Mouse (Mus musculus) R1 (cell line): ENCODE results near the gene Map1b.
A peak's percentile ranks its signal among the peaks of the same experiment; 100 is the strongest.

Experiments used
- DNase-seq: peaks from one replicate; pipeline ENCODE4 v3.0.0-alpha.2; 2018; ENCODE audit warnings: low read depth, low spot score

Gene Map1b

DNA sequence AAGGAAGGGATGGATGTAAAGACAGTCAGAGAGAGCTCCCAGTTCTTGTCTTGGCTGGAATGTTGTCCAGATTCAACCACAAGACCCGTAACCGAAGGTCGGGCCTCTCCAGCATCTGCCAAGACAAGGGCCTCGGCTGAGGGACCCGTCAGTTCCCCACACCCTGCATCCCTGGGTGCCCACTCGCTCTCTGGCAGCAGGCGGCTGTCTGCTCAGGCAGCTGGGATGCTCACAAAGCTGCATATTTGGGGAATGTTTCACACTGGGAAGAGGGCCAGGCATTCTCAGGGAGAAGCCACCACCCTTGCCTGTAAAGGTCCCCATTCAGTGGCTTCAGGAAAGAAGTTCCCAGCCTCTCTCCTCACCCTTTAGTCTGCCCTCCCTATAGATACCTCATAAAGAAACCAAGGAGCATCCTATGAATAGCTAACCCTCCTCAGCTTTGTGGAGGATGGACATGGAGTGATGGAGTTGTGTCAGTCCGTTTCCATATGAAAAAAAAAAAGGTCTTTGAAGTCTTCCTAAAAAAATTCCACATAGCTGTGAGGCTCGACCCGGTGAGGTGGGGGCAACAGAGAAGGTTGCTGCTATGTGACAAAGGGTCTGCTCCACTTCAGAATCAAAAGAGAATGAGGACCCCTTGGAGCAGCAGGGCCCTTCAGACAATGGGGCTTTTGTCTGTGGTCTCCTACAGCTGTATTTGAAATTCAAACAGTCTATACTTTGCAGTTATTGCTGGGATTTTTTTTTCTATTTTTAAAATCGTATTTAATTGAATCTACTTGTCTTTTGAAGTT lies 68.7 kb downstream of the Map1b start:
- DNase-seq, result no peak

DNA sequence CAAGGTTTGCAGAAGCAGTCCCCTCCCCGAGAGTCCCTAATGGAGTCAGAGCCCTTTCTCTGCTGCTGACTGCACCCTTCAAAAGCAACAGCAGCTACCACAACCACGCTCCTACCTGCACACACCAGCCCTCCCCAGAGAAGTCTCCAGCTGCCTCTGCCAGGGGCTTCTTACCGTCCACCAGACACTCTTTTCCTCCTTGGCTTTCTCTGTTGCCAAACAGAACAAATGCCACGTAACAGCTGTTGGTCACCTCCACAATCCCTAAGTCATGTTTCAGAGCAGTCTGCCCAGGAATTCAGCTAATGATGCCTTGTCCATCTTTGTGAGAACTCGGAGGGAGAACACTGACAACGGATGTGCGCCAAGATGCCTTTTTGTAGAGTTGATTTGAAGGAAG lies 69.3 kb downstream of the Map1b start:
- no peak for DNase-seq

DNA sequence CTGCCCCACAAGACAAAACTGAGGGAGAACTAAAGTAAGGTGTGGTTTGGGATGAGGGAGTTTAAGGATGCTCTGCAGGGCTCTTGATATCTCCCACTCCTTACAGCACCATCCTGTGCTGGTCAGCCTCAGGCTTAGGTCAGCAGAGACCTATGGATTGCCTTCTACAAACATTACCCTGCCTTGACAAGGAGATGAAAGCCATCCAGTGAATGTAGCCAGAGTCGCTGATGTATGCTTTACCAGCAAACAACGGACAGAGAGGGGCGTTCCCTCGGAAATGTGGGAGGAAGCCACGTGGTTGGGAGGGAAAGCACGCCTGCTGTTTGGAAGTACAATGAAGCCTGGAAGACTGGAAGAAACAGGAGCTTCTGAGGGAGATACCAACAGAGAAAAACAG lies 71.5 kb downstream of the Map1b start:
- DNase-seq, result peak; percentile 91

DNA sequence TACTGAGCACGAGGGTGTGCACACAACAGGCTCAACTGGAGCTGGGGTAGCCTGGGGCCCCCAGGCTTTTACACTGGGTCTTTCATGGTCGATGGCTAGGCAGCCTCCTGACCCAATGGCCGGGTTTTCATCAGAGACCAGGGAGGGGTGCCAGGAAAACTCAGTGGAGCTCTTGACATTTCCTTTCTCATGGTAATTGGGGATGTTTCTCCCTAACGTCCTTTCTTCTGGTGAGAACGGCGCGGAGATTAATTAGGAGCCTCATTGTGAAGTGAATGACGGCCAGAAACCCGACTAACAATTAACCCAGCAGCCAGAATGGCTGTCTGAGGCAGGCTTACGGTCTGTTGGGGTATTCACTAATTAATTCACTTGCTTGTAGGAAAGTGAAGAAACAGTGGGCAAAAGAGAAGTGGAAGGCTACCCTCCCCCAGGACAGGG lies 71.9 kb downstream of the Map1b start:
- DNase-seq, result peak; percentile 90

DNA sequence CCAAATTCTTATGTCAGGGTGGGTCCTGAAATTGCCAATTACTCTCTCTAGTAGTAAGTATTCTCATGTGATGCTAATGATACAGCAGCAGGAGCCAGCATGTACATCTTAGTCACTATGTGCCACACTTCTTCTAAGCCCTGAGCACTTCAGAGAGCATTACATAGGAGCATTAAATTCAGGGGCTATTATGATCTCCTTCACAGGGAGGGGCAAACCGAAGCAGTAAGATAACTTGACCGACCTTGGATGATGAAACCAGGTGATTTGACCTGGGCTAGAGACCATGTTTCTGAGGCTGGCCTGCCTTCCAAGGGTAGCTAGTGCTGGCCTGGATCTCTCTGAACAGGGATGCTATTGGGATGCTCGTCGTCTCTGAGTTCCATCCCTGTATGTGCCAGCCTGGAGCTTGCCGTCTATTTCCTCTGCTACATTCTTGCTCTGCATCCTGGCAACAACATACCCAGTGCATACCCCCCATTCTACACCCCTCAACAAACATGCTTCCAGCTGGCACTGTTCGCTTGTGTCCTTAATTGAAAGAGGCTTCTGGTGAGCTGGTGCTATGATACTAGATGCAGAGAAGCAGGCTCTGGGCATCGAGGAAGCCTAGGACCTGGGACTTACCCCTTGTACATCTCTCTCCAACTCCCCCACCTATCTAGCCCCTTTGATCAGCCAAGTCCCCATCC lies 72.7 kb downstream of the Map1b start:
- DNase-seq, result no peak

DNA sequence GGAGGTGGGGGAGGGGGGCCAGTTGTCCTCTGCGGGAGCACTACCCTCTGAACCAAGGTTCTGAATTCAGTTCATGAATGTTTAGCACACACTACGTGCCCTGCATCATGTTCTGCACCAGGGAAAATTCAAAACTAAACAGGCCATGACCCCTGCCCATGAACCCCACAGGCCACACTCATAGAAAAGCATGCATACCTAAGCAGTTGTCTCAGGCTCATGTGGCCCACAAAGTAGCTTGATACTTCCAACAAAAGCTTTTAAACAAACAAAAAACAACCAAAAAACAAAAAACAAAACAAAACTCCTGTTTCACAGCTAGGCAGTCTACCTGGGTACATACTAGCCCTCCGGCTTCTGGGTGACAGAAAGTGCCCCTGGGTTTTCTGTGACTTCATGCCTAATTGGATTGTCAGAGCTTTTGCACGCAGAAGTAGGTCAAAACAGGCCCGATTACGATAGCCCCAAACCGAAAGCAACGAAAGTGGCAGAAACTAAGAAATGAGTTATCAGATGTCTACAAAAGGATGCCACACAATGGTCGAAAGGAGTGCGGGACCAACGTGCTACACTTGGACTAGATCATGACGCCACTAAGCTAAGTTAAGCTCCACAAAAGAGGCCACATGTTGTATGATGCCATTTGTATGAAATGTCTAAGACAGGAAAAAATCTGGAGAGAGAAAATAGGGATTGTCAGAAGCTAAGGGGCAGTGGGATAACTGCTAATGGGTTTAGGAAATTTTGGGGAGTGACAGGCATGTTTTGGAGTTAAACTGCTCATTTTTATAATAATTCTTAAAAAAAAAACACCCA lies 73.7 kb downstream of the Map1b start:
- no peak for DNase-seq

DNA sequence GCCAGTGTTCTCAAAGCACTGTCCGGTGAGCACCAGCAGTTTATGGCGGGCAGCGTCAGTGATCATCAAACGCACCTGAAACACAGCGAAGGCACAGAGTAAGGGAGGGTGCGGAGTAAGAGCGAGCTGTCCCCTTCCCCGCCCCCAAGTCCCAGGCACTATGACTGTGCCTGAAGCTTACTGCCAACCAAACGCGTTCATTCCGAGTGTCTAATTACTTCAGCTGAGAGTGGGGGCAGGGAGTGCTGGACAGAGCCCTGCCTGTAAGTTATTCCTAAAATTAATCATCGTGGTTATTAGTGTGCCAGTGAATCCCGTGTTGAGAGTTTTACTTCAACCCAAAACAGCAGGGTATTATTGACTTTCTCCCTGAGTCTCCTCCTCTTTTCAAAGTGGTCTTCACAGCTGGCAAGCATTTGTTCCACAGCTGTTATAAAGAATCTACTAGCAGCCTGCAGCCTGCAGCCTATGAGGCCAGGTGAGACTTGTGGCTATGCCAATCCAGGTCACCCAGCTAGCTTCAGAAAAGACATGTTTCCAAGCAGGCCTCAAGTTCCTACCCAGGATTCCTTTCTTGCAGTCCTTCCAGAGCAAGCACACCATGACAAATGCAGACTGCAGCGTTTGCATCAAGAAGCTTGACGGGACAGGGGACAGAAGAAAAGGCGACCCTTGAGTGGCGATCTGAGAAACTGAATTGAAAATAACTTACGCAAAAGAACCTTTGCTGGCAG lies 74.5 kb downstream of the Map1b start:
- DNase-seq, result no peak

DNA sequence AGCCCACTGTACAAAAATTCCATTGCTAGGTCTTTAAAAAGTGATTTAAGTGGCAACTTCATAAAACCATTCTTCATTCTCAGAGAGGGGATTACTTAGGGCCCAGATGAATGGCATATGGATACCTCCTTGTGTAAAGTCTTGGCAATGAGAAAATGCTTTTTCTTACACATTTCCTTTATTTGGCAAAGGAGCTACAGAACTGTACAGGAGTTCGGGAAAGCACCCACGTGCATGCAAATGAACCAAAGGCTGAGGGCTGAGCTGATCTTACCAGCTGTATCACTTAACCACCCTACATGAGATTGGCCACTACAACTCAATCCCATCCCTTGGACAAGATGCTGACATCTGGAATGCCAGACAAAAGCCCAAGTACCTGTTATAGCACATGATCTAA lies 76.1 kb downstream of the Map1b start:
- no peak for DNase-seq

DNA sequence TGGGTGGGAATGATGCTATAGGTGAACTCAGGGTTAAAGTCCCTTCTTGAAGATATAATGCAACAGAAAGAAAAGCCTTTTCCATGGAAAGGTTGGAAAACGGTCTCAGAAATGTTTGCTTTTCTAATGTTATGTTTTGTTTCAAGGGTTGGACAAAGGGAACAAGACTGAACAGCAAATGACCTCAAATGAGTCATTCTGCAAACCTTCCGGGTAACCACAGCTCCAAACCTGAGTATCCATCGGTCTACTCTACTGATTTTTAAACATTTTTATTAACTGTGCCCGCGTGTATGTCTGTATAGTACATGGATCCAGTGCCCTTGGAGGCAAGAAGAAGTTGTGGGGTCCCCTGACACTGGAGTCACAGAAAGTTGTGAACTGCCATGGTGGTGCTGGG lies 77.0 kb downstream of the Map1b start:
- DNase-seq, result no peak

DNA sequence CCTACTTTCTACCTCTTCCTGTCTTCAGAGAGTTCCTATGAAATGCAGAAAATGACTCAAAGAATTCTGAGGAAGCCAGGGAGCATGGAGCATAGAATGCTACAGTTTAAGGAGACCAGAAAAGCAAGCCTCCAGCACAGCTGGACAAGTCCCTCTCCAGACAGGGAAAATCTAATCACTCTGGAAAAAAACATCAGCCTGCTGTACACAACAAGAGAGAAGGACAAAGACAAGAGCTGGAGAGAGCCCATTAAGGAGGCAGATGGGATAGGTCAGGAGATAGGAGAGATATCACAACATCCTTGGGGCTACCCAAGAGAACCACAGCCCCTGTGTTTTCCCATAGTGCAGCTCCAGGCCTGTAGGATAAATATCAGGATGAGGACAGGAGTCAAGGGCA lies 79.3 kb downstream of the Map1b start:
- no peak for DNase-seq

DNA sequence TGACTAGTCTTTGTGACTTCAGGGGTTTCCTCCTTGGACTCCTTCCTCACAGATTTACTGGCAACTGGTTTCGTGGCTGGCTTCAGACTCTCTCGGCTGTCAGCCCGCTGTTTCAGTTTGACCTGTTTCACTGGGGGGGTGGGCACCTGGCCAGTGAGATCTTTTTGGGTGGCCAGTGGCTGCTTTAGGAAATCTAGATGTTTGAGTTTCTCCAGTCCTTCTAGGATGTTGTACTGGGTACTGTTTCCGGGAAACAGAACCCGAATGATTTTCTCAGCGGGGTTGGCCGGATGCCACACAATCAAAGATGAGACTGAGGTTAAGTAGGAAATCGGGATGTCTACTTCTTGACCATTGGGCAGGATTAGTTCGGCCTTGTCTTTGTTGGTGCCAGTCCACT lies 81.8 kb downstream of the Map1b start:
- DNase-seq, result no peak

DNA sequence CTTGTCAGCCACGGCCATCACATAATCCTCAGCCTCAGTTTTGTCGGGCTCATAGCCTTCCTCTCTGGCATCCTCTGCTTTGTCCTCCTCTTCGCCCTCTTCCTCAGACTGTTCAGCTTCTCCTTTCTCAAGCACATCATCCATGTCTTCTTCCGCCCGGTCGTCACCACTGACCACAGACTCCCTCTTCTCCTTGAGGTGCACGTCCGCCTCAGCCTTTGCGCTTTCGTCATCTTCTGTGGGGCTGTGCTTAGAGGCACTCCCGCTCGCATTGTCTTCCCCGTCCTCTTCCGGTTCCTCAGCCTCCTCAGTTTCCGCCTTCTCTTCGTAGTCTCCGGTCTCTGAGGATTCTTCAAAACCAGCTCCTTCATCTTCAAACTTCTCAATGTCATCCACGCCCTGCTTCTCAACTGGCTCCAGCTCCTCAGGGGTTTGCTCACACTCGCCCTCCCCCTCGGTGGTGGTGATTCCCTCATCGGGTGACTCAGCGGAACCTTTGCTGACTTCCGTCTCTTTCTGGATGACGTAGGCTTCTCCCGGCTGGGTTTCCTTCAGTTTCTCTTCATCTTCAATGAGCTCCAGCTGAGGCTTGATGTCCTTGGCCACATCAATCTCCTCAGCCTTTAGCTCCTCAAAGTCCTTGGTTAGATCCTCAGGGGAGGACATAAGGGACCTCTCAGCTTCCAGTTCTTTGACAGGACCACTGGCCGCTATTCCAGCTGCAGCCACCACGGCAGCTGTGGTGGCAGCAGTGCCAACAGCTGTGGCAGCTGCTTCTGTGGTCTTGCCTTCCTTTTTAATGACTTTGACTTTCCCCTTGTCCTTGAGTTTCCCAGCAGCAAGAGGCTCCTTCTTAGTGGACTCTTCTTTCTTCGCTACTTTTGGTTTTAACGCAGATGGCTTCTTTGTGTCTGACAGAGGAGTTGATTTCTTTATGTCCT lies 83.0 kb downstream of the Map1b start:
- DNase-seq, result peak; percentile 85

DNA sequence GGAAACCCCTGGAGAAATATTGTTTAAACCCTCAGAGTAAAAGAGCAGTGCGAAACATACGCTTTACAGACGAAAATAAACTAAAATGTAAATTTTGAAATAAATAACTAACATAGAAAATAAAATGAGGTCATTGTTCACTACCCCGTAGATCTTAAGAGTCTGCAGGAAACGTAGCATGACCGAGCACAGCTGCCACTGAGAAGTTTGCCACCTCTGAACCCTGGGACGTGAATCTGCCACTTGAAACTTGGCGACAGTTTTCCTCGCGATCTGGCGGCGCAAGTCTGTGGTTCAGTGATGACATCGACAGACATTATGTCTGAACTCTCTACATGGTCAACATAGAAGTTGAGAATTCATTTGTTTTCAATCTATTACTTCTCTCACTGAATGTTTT lies 92.8 kb downstream of the Map1b start:
- no peak for DNase-seq

DNA sequence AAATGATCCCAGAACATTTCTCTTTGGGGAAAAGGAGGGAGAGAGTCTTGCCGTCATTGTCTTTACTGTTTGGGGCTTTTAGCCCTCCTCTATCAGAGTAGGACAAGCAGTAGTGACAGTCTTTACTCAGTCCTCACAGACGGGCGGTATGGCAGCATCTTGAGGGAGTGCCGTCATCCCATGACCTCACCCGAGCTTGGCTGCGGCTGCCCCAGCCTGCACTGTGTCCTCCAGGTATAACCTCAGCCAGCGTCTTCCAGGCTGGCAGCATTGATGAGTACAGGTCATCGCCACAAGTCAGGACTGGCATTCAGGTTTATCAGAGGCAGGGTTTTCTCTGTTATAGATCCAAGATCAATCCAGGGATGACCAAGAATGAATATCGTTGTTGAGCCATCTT lies 99.7 kb downstream of the Map1b start:
- no peak for DNase-seq

DNA sequence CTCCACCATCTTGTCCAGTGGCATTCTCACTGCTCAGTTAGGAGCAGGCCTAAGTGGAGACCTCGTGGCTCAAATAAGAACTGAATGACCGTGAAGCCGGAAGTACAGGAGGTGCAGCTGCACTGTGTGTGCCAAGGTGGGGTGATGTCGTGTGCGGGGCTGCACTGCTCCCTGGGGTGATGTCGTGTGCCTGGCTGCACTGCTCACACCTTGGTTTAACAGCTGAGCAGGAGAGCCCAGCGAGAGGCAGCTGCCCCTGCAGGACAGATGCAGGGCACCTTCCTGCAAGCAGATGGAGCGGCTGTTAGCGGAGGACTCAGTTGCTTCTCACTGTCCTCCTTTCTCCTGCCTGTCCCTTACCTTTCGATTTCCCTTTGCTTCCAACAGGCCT lies 102.0 kb downstream of the Map1b start:
- no peak for DNase-seq

DNA sequence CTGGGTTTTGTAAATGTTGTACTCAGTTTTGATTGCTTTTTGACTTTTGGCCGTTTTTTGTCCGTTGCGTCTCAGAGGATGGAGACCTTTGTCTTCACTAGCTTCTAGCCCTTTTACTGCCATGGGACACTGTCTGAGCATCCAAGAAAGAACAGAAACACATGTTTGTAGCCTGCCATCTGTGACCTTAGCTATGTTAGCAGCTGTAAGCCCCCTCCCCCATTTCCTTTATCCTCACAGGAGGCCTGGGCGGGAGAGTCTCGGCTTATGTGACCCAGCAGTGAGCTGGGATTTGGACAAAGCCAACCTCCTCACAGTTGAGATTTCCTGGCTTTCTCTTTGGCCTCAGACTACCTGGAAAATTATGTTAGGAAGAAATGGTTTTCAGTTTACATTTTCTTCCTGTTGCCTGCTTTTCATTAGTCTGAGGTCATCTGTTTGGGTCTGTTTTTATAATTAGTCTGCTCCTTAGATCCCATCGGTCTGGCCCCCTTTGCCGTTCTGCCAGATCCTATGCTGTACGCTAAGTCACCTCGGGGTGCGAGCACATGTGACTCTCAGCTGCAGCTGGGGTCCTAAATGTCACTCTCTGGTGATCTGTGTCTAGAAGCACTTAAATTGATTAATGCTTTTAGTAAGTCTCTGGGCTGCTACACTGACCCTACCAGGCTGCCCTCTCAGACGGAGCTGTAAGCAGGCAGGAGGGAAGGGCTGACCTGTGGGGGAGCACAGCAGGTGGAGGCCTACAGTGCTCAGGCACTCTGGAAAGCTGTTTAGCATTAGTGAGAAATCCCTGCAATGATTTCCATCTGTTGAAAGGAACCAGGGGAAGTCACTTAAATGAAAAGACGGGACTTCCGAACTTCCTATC lies 102.6 kb downstream of the Map1b start:
- peak; percentile 90 for DNase-seq

DNA sequence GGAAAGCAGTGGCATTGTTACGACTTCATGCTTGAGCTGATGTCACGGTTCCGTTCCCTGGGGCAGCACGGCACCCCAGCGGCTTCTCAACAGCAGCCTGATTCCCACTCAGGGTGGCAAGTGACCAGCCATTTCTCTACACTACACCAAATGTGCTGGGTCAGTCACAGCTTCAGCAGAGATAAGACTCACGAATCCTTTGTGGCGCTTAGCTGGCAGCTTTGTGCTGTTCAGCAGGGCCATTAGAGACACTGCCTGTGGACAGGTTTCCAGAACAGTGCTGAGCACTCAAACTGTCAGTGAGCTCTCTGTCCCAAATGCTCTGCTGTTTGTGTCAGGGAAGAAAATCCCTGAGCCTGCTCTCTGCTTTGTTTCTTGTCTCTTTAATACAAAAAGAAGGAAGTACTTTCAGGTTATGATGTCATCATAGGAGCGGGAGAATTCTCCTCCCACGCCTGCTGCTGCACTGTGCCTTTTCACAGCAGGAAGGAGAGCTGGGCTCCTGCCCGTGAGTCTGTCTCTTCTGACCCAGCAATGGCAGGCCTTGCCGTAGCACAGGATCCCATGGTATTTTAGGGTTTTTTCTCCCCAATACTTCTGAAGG lies 103.8 kb downstream of the Map1b start:
- DNase-seq, result peak; percentile 78

DNA sequence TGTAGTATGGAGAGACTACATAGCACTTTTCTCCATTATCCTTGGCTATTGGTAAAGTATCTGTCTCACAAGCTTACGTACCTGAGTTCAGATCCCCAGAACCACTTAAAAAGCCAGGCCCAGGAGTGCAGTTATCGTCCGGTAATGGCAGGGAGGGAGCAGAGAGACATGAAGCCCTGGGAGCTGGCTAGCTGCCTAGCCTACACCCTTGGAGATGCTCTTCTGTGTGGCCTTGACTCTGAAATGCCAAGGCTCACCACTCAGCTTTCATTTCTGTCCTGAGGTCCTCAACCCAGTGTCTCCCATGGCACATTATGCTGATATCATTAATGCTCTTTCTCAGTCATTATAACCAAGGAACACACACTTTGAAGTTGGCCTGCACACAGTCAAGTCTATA lies 104.6 kb downstream of the Map1b start:
- DNase-seq, result no peak
